Mouse (Mus musculus) B cell, adult 62 days (primary cell): ENCODE results near the gene Gm20721. TPM values are rescaled to one million over a fixed set of nuclear protein-coding genes. Genes with fewer than 3 reads are reported as not detected.

Experiments
- total RNA-seq: library from RNA; stranded (reverse); gene quantifications from 4 replicates; pipeline ENCODE4 v1.2.4, GENCODE M21; 2023

Gene Gm20721
- total RNA-seq: 0.66 to 1.1 TPM (median 0.67 TPM) in 3 of 4 replicates, not detected in the other

DNA sequence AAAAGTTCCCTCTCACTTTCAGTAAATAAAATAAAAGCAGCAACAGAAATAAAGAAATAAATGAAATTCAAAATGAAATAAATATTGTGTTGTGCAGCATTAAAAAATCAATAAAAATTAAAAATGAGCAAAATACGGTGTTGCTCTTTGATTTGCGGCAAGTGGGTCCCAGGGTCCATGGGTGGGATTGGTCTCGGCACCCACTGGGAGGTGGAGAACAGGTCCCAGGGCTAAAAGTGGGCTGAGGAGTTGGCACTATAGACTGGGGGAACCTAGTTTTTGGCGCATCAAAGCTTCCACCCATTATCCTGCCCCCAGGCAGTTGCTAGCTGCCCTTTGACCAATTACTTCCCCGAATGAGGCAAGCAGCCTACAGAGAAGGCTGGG lies at the start of gene Gm20721:
Gene Gm20721 (minus strand): TSS at position 101 of the 387 bp plus-strand sequence.

GRCm38 (mm10) chr2:174284011-174284410 lies 62.5 kb downstream of the Gm20721 start, which contains the start of gene Gnas:
TSS of gene Gnas (plus strand) at chr2:174284320.

Other genes starting within 250 kb of the Gm20721 start
- 70.8 to 89.8 TPM (median 74.0 TPM) in 4 replicates for gene Npepl1, start 236.4 kb downstream of the Gm20721 start, total RNA-seq
- 709 to 764 TPM (median 729 TPM) in 4 replicates for gene Gnas, start 62.4 kb downstream of the Gm20721 start, total RNA-seq
- gene Nelfcd, start 69.1 kb upstream of the Gm20721 start, total RNA-seq: 57.0 to 68.9 TPM (median 59.0 TPM) in 4 replicates
- gene Ctsz, start 92.3 kb upstream of the Gm20721 start, total RNA-seq: 190 to 209 TPM (median 202 TPM) in 4 replicates
- gene Tubb1, start 104.0 kb upstream of the Gm20721 start, total RNA-seq: 0.42 to 1.6 TPM (median 0.69 TPM) in 4 replicates
- 210 to 245 TPM (median 240 TPM) in 4 replicates for gene Atp5e, start 117.4 kb upstream of the Gm20721 start, total RNA-seq
- 55.3 to 61.4 TPM (median 57.0 TPM) in 4 replicates for gene Prelid3b, start 126.4 kb upstream of the Gm20721 start, total RNA-seq